Mouse (Mus musculus) embryonic facial prominence, embryonic 13.5 days (tissue): ENCODE data around the gene Tank. TPM values are rescaled to one million over a fixed set of nuclear protein-coding genes. Genes with fewer than 3 reads are reported as not detected.

Experiments used
- ATAC-seq: fragments of 200-750 bp; cut with Nextera tagmentation; 2 replicates; pipeline ENCODE4 v1.8.0; 2017; ENCODE audit warnings: low read depth; ENCODE audit not compliant: insufficient number of reproducible peaks, insufficient read depth, low FRiP score, low TSS enrichment
- H3K27ac ChIP-seq: fragments of 300-500 bp; sonication (generic); 2 replicates; pipeline ENCODE4 v1.5.1; 2015; ENCODE audit warnings: moderate library complexity, mild to moderate bottlenecking, inconsistent platforms
- H3K27me3 ChIP-seq: fragments of 300-500 bp; sonication (generic); 2 replicates; pipeline ENCODE4 v1.6.1; 2015; ENCODE audit warnings: mild to moderate bottlenecking, inconsistent platforms
- H3K36me3 ChIP-seq: fragments of 300-500 bp; sonication (generic); 2 replicates; pipeline ENCODE4 v1.6.1; 2015; ENCODE audit warnings: mild to moderate bottlenecking, inconsistent platforms
- H3K4me1 ChIP-seq: fragments of 300-500 bp; sonication (generic); 2 replicates; pipeline ENCODE4 v1.6.1; 2015; ENCODE audit warnings: inconsistent platforms
- H3K4me2 ChIP-seq: fragments of 300-500 bp; sonication (generic); 2 replicates; pipeline ENCODE4 v1.6.1; 2015; ENCODE audit warnings: moderate library complexity, mild to moderate bottlenecking, inconsistent platforms
- H3K4me3 ChIP-seq: fragments of 300-500 bp; sonication (generic); 2 replicates; pipeline ENCODE4 v1.5.1; 2015; ENCODE audit warnings: mild to moderate bottlenecking, inconsistent platforms
- H3K9ac ChIP-seq: fragments of 300-500 bp; sonication (generic); 2 replicates; pipeline ENCODE4 v1.6.1; 2015; ENCODE audit warnings: mild to moderate bottlenecking, inconsistent platforms
- H3K9me3 ChIP-seq: fragments of 300-500 bp; sonication (generic); 2 replicates; pipeline ENCODE4 v1.6.1; 2016; ENCODE audit warnings: inconsistent platforms
- WGBS: fragments of 180-500 bp; shearing (Covaris S2); methylation state at CpG from one replicate; pipeline ENCODE4 v1.1.7; 2015; ENCODE audit warnings: mixed read lengths; 5-methylcytosine and 5-hydroxymethylcytosine counted together
- polyA plus RNA-seq: library from polyadenylated mRNA; unstranded; fragments of >200 nt; fragmentation: Nextera tagmentation; extraction: Ambion mirVana; gene quantifications from 2 replicates; pipeline ENCODE4 v1.2.1, GENCODE M21; 2015

Tank gene
- polyA plus RNA-seq = 32.0 and 34.7 TPM in 2 replicates

GRCm38 (mm10) chr2:61578433-61578832 is at the start of gene Tank:
TSS of gene Tank (plus strand) at chr2:61578585.
- ATAC-seq = no peak
- Histone ChIP-seq H3K4me3 (no peak within 1 kb of the TSS), H3K9me3 (no peaks in the 10 kb centered on the region), H3K36me3 (no peaks in the 10 kb centered on the region), H3K4me2 (no peak within 1 kb of the TSS), H3K27ac (no peak within 1 kb of the TSS), H3K4me1 (peaks cover 3% of the 10 kb centered on the region; the same call in 1 of the 2 replicates), H3K27me3 (no peaks in the 10 kb centered on the region), H3K9ac (no peak within 1 kb of the TSS)
- 82% methylated on average over 10 of the region's 10 CpGs for WGBS

- no peak for ATAC-seq
- H3K27me3 ChIP-seq = no peaks in the 10 kb centered on the region
- H3K9me3 ChIP-seq = no peaks in the 10 kb centered on the region
- 52% methylated on average over 3 of the region's 3 CpGs for WGBS
- H3K4me2 ChIP-seq = no peak overlapping the region
- H3K27ac ChIP-seq = no peak overlapping the region
- no peak overlapping the region for H3K4me3 ChIP-seq
- no peaks in the 10 kb centered on the region for H3K36me3 ChIP-seq
- H3K4me1 ChIP-seq = no peaks in the 10 kb centered on the region
- no peak overlapping the region for H3K9ac ChIP-seq
Measured at GRCm38 (mm10) chr2:61532326-61532725, 46.1 kb upstream of the Tank start.

- no peak for ATAC-seq
- no peaks in the 10 kb centered on the region for H3K27me3 ChIP-seq
- no peak overlapping the region for H3K9ac ChIP-seq
- H3K36me3 ChIP-seq = no peaks in the 10 kb centered on the region
- H3K9me3 ChIP-seq = no peaks in the 10 kb centered on the region
- no peak overlapping the region for H3K4me2 ChIP-seq
- no peak overlapping the region for H3K27ac ChIP-seq
- WGBS = 79% methylated on average over 2 of the region's 2 CpGs
- no peak overlapping the region for H3K4me3 ChIP-seq
- H3K4me1 ChIP-seq = no peaks in the 10 kb centered on the region
Measured at GRCm38 (mm10) chr2:61533131-61533530, 45.3 kb upstream of the Tank start.

DNA sequence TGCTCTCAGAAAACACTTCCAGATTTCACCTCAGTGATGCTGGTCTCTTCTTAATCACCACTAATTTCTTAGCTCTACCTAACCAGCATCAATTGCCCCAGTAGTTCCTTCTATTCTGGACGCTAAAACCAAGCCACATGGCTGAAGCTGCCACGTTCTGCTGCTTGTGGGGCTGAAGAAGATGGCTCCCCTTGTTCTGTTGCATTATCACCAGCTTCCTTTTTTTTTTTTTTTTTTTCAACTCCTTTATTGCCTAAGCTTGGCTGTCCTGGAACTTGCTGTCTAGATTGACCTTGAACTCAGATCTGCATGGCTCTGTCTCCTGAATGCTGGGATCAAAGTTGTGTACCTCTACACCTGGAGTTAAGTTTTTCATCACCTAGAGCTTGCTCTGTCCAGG is 41.5 kb upstream of the Tank start:
- H3K36me3 ChIP-seq = no peaks in the 10 kb centered on the region
- 79% methylated on average over 2 of the region's 2 CpGs for WGBS
- no peak overlapping the region for H3K9ac ChIP-seq
- H3K27ac ChIP-seq = no peak overlapping the region
- H3K9me3 ChIP-seq = no peaks in the 10 kb centered on the region
- ATAC-seq = no peak
- H3K4me2 ChIP-seq = no peak overlapping the region
- H3K4me1 ChIP-seq = no peaks in the 10 kb centered on the region
- H3K27me3 ChIP-seq = no peaks in the 10 kb centered on the region
- no peak overlapping the region for H3K4me3 ChIP-seq

DNA sequence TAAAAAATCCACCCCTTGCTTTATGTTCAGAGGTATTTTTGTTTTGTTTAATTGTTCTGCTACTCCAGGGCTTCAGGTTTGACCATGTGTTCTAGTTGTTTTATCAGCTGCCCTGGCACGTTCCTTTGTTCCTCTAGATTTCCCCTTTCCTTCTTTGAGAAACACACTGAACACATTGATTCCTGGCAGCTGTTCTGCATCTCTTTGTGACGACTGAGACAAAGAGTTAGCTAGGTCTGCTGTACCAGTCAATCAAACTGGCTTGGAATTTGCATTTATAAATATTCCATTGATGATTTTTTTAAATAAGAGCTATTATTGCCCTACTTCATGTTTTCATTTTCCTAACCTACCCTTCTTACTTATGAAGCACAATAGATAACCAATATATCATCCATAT is 39.0 kb upstream of the Tank start:
- H3K27ac ChIP-seq = no peak overlapping the region
- H3K4me2 ChIP-seq = no peak overlapping the region
- H3K4me3 ChIP-seq = no peak overlapping the region
- no peak for ATAC-seq
- H3K27me3 ChIP-seq = no peaks in the 10 kb centered on the region
- H3K36me3 ChIP-seq = no peaks in the 10 kb centered on the region
- H3K4me1 ChIP-seq = no peaks in the 10 kb centered on the region
- WGBS = 9% methylated on average over 2 of the region's 2 CpGs
- H3K9ac ChIP-seq = no peak overlapping the region
- H3K9me3 ChIP-seq = no peaks in the 10 kb centered on the region

- Histone ChIP-seq H3K27me3 (no peaks in the 10 kb centered on the region), H3K4me2 (no peak overlapping the region), H3K27ac (no peak overlapping the region; the same call in 1 of the 2 replicates), H3K4me1 (no peaks in the 10 kb centered on the region), H3K9ac (no peak overlapping the region), H3K4me3 (no peak overlapping the region), H3K36me3 (no peaks in the 10 kb centered on the region), H3K9me3 (no peaks in the 10 kb centered on the region)
- no peak for ATAC-seq
- WGBS = 82% methylated on average over 2 of the region's 2 CpGs
Measured at GRCm38 (mm10) chr2:61542426-61542825, 36.0 kb upstream of the Tank start.

GRCm38 (mm10) chr2:61545666-61546065 is 32.7 kb upstream of the Tank start:
- H3K4me3 ChIP-seq = no peak overlapping the region
- no peak for ATAC-seq
- H3K9me3 ChIP-seq = no peaks in the 10 kb centered on the region
- no peak overlapping the region for H3K27ac ChIP-seq
- peaks cover 6% of the 10 kb centered on the region; the same call in 1 of the 2 replicates for H3K4me1 ChIP-seq
- H3K9ac ChIP-seq = no peak overlapping the region
- H3K36me3 ChIP-seq = no peaks in the 10 kb centered on the region
- no peaks in the 10 kb centered on the region for H3K27me3 ChIP-seq
- no peak overlapping the region for H3K4me2 ChIP-seq
- WGBS = 77% methylated on average over 3 of the region's 3 CpGs

DNA sequence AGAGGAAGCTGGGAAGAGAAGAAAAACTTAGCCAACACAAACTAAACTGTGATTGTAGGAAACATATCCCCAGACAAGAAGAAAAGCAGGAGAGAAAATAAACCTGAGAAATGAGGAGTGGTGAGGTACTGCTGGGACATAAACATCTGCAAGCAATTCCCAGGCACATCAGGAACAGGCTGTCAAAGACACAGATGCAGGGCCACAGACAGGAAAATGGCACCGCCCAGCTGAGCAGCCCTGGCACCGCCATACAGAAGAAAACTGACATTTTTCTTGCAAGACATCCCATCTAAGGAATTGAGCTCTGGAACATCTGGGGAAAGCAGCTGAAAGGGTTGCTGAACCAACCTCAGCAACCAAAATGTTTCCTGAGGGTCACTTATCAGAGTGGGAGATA is 30.4 kb upstream of the Tank start:
- Histone ChIP-seq H3K27ac (no peak overlapping the region), H3K9me3 (no peaks in the 10 kb centered on the region), H3K36me3 (no peaks in the 10 kb centered on the region), H3K9ac (no peak overlapping the region), H3K27me3 (no peaks in the 10 kb centered on the region), H3K4me2 (no peak overlapping the region), H3K4me1 (peaks cover 6% of the 10 kb centered on the region; the same call in 1 of the 2 replicates), H3K4me3 (no peak overlapping the region)
- 8% methylated on average over 2 of the region's 2 CpGs for WGBS
- ATAC-seq = no peak

DNA sequence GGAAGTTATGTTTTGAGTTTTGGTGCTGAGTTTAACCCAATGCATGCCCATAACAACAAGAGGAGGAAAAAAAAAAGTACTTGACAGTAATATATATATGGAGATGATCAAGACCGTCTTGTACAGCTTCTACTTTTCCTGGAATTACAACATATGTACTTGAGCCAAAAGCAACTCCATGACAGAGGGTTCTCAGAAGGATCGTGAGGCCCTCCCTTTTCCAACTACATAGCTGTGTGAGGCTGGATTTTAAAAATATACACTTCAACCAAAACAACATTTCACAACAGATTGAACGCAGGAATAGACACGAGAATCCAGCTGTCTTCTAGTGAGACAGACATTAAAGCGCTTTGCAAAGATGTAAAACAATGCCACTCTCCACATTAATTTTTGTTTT is 26.7 kb upstream of the Tank start:
- Histone ChIP-seq H3K27ac (no peak overlapping the region), H3K27me3 (no peaks in the 10 kb centered on the region), H3K4me1 (peaks cover 6% of the 10 kb centered on the region; the same call in 1 of the 2 replicates), H3K4me3 (no peak overlapping the region), H3K9me3 (no peaks in the 10 kb centered on the region), H3K9ac (no peak overlapping the region), H3K4me2 (no peak overlapping the region), H3K36me3 (no peaks in the 10 kb centered on the region)
- no peak for ATAC-seq
- WGBS = 68% methylated on average over 5 of the region's 5 CpGs

DNA sequence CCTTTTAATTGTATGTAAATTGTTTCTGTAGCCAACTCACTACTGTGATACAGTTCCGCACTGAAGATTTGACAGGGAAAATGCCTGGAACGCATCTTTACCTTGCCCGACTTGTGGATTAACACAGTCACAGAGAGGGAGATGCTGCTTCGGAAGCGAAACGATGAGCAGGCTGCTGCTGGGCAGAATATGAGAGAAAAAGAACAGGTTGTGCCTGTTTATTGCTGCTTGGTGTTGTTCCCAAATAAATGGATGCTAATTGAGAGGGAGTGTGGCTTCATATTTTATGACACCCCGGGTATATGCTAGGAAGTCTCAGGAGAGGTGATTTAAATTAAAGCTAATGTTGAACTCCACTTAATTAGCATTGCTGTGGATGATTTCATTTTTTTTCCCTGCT is 23.0 kb upstream of the Tank start:
- H3K9me3 ChIP-seq = no peaks in the 10 kb centered on the region
- H3K4me1 ChIP-seq = no peaks in the 10 kb centered on the region
- 71% methylated on average over 7 of the region's 7 CpGs for WGBS
- H3K36me3 ChIP-seq = no peaks in the 10 kb centered on the region
- H3K27me3 ChIP-seq = no peaks in the 10 kb centered on the region
- ATAC-seq = no peak
- H3K4me2 ChIP-seq = no peak overlapping the region
- H3K27ac ChIP-seq = no peak overlapping the region
- H3K4me3 ChIP-seq = no peak overlapping the region
- no peak overlapping the region for H3K9ac ChIP-seq

- Histone ChIP-seq H3K4me1 (no peaks in the 10 kb centered on the region), H3K9ac (no peak overlapping the region), H3K36me3 (no peaks in the 10 kb centered on the region), H3K27ac (no peak overlapping the region), H3K4me2 (no peak overlapping the region), H3K4me3 (no peak overlapping the region), H3K9me3 (no peaks in the 10 kb centered on the region), H3K27me3 (no peaks in the 10 kb centered on the region)
- 54% methylated on average over 2 of the region's 2 CpGs for WGBS
- ATAC-seq = no peak
Measured at GRCm38 (mm10) chr2:61555825-61556224, 22.6 kb upstream of the Tank start.

GRCm38 (mm10) chr2:61556639-61557038 is 21.7 kb upstream of the Tank start:
- H3K9ac ChIP-seq = no peak overlapping the region
- H3K27ac ChIP-seq = no peak overlapping the region
- H3K36me3 ChIP-seq = no peaks in the 10 kb centered on the region
- no peaks in the 10 kb centered on the region for H3K4me1 ChIP-seq
- no peaks in the 10 kb centered on the region for H3K9me3 ChIP-seq
- H3K27me3 ChIP-seq = no peaks in the 10 kb centered on the region
- H3K4me3 ChIP-seq = no peak overlapping the region
- H3K4me2 ChIP-seq = no peak overlapping the region
- ATAC-seq = no peak
- 85% methylated on average over 3 of the region's 3 CpGs for WGBS
